Mouse (Mus musculus): ENCODE measurements around the gene Zfp800. TPM values are rescaled to one million over a fixed set of nuclear protein-coding genes. Genes with fewer than 3 reads are reported as not detected.

Zfp800 gene
- polyA plus RNA-seq, 2 experiments: 7.1 to 19.5 TPM

DNA sequence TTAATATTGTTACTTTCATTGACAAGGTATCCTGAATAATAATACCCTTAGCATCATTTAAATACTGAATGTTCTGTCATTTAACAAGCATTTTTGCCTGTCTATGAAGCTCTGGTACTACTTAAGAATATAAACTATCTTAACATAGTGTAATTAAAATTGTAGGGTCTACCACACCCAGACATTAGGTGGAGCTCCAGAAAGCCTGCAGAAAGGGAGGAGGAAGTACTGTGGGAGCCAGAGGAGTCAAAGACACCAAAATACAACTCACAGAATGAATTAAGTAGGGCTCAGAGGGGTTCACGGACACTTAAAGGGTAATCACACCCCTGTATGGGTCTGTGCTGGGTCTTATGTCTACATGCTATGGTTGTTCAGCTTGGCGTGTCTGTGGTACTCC, 149.6 kb downstream of the Zfp800 start:
- no peak for TF ChIP-seq POLR2A (IDR thresholded peaks at IDR 0.05; ENCODE audit: borderline replicate concordance, extremely low read depth, insufficient read depth, insufficient read length)
- no peak for DNase-seq (ENCODE audit: low spot score)
- no peak overlapping the region for H3K4me2 ChIP-seq (replicated peaks; ENCODE audit: low read depth, low read length, severe bottlenecking)
- H3K4me1 ChIP-seq (ENCODE audit: control insufficient read depth, insufficient read depth, low read length): no peaks in the 10 kb centered on the region
- H3K9me3 ChIP-seq (ENCODE audit: control insufficient read depth, low read length): no peaks in the 10 kb centered on the region
- 81% methylated on average over 2 of the region's 2 CpGs for WGBS
- H3K36me3 ChIP-seq (ENCODE audit: control insufficient read depth, insufficient read depth, low read length): peaks cover 23% of the 10 kb centered on the region
- no peak for ATAC-seq (ENCODE audit: low FRiP score, low read depth)
- H3K9ac ChIP-seq (ENCODE audit: low read depth, low read length, severe bottlenecking): no peak overlapping the region
- no peak overlapping the region for H3K4me3 ChIP-seq (replicated peaks; ENCODE audit: low read length)
- H3K27me3 ChIP-seq (ENCODE audit: control insufficient read depth, insufficient read depth, low read length): no peaks in the 10 kb centered on the region
- no peak overlapping the region for H3K27ac ChIP-seq (replicated peaks; ENCODE audit: low read depth, low read length)

DNA sequence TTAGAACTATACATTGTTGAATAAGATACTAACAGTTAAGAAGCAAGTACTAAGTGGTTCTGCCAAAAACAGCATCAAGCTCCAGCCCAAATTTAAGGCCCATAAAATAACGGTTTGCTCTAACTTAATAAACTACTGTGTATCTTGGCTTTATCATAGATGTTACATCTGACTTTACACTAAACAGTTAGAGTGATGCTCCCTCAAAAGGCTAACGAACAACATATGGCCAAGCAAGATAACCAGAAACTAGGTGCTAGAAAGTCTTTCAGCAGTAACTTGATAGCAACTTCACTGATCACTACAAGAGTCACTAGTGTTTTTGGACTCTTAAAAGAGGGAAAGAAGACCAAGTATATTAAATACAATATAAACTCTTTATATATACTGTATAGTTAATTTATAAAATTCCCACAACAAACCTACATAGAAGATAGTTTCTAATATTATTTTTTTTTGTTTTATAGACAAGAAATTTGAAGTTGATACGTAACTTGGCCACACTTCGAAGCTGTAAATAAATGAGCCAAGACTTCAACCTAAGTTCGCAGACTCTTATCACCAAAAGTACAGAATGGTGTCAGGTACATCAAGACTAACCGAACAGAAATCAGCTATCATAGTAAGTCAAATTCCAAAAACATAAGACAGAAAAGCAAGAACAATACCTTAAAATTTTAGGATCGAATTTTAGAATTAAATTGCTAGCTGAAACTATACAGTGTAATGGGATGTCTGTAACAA, 165.0 kb downstream of the Zfp800 start:
- no peak overlapping the region for H3K9ac ChIP-seq (ENCODE audit: low read depth, low read length, severe bottlenecking)
- no peak overlapping the region for H3K4me2 ChIP-seq (replicated peaks; ENCODE audit: low read depth, low read length, severe bottlenecking)
- ATAC-seq (ENCODE audit: low FRiP score, low read depth) (no peak), DNase-seq (ENCODE audit: low spot score) (no peak)
- H3K27me3 ChIP-seq (ENCODE audit: control insufficient read depth, insufficient read depth, low read length): no peaks in the 10 kb centered on the region
- no peak for TF ChIP-seq POLR2A (IDR thresholded peaks at IDR 0.05; ENCODE audit: borderline replicate concordance, extremely low read depth, insufficient read depth, insufficient read length)
- H3K36me3 ChIP-seq (ENCODE audit: control insufficient read depth, insufficient read depth, low read length): no peaks in the 10 kb centered on the region
- H3K9me3 ChIP-seq (ENCODE audit: control insufficient read depth, low read length): no peaks in the 10 kb centered on the region
- WGBS: 89% methylated on average over 7 of the region's 7 CpGs
- H3K27ac ChIP-seq (replicated peaks; ENCODE audit: low read depth, low read length): no peak overlapping the region
- no peak overlapping the region for H3K4me3 ChIP-seq (replicated peaks; ENCODE audit: low read length)
- no peaks in the 10 kb centered on the region for H3K4me1 ChIP-seq (ENCODE audit: control insufficient read depth, insufficient read depth, low read length)

DNA sequence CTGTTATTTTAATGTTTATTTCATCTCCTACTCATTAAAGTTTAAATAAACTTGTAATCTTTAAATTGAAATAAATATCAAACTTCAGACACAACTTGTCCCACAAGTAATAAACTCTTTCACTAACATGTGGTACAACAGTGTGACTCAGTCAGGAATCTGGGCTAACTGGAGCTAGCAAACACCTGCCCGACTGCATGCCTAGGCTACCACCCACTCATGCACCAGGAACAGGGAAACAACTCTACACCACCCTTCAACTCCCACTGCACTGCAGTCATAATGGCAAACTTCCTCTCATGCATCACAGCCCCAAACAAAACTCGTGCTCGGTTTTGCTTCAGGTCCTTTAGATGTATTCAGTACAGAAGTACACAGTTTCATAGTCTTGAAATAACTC, 169.7 kb downstream of the Zfp800 start:
- Histone ChIP-seq H3K4me2 (replicated peaks; ENCODE audit: low read depth, low read length, severe bottlenecking) (no peak overlapping the region), H3K4me3 (replicated peaks; ENCODE audit: low read length) (no peak overlapping the region), H3K27ac (replicated peaks; ENCODE audit: low read depth, low read length) (no peak overlapping the region), H3K36me3 (ENCODE audit: control insufficient read depth, insufficient read depth, low read length) (no peaks in the 10 kb centered on the region), H3K4me1 (ENCODE audit: control insufficient read depth, insufficient read depth, low read length) (no peaks in the 10 kb centered on the region), H3K27me3 (ENCODE audit: control insufficient read depth, insufficient read depth, low read length) (no peaks in the 10 kb centered on the region), H3K9ac (ENCODE audit: low read depth, low read length, severe bottlenecking) (no peak overlapping the region), H3K9me3 (ENCODE audit: control insufficient read depth, low read length) (no peaks in the 10 kb centered on the region)
- ATAC-seq (ENCODE audit: low FRiP score, low read depth): no peak
- DNase-seq (ENCODE audit: low spot score): no peak
- WGBS: 83% methylated on average over 3 of the region's 3 CpGs
- TF ChIP-seq POLR2A (IDR thresholded peaks at IDR 0.05; ENCODE audit: borderline replicate concordance, extremely low read depth, insufficient read depth, insufficient read length): no peak

DNA sequence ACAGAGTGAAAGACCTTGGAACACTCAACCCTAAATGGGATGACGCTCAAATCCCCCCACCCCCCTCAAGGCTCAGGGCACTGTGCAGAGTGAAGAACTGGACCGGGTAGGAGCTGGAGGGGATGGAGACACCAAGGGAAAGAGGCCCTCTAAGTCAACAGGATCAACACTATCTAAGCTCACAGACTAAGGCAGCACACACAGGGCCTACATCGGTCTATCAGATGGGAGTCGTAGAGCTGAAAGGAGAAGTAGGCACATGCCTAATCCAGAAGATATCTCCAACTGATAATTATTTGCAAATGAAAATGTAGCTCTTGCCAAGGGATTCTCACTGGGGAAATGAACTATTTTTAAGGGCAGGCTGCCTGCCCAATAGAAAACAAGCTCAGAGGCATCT, 176.8 kb downstream of the Zfp800 start:
- no peak for TF ChIP-seq POLR2A (IDR thresholded peaks at IDR 0.05; ENCODE audit: borderline replicate concordance, extremely low read depth, insufficient read depth, insufficient read length)
- Histone ChIP-seq H3K4me1 (ENCODE audit: control insufficient read depth, insufficient read depth, low read length) (no peaks in the 10 kb centered on the region), H3K27ac (replicated peaks; ENCODE audit: low read depth, low read length) (no peak overlapping the region), H3K4me2 (replicated peaks; ENCODE audit: low read depth, low read length, severe bottlenecking) (no peak overlapping the region), H3K4me3 (replicated peaks; ENCODE audit: low read length) (no peak overlapping the region), H3K27me3 (ENCODE audit: control insufficient read depth, insufficient read depth, low read length) (no peaks in the 10 kb centered on the region), H3K36me3 (ENCODE audit: control insufficient read depth, insufficient read depth, low read length) (no peaks in the 10 kb centered on the region), H3K9me3 (ENCODE audit: control insufficient read depth, low read length) (no peaks in the 10 kb centered on the region), H3K9ac (ENCODE audit: low read depth, low read length, severe bottlenecking) (no peak overlapping the region)
- ATAC-seq (ENCODE audit: low FRiP score, low read depth) (no peak), DNase-seq (ENCODE audit: low spot score) (no peak)
- 92% methylated on average over 4 of the region's 4 CpGs for WGBS

DNA sequence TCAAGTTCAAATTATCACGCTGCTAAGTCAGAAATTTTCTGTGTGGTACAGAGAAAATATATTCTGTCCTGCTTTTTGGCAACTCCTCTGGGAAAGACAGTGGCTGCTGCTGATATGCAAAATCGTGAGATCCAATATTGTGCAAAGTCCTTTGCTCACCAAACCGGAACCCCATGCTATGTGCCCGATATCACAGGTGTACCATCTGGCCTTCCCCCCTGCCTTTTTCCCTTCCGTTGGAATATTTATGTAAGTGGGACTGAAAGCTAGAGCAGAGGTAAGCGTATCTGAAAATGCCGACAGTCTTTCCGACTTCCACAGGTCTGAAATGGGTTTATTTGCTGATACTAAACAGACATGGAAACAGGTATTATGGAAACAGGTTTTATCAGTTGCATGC, 179.4 kb downstream of the Zfp800 start:
- 89% methylated on average over 8 of the region's 8 CpGs for WGBS
- Histone ChIP-seq H3K36me3 (ENCODE audit: control insufficient read depth, insufficient read depth, low read length) (no peaks in the 10 kb centered on the region), H3K27me3 (ENCODE audit: control insufficient read depth, insufficient read depth, low read length) (no peaks in the 10 kb centered on the region), H3K4me3 (replicated peaks; ENCODE audit: low read length) (no peak overlapping the region), H3K4me2 (replicated peaks; ENCODE audit: low read depth, low read length, severe bottlenecking) (no peak overlapping the region), H3K27ac (replicated peaks; ENCODE audit: low read depth, low read length) (no peak overlapping the region), H3K4me1 (ENCODE audit: control insufficient read depth, insufficient read depth, low read length) (no peaks in the 10 kb centered on the region), H3K9ac (ENCODE audit: low read depth, low read length, severe bottlenecking) (no peak overlapping the region), H3K9me3 (ENCODE audit: control insufficient read depth, low read length) (no peaks in the 10 kb centered on the region)
- no peak for TF ChIP-seq POLR2A (IDR thresholded peaks at IDR 0.05; ENCODE audit: borderline replicate concordance, extremely low read depth, insufficient read depth, insufficient read length)
- no peak for ATAC-seq (ENCODE audit: low FRiP score, low read depth)
- DNase-seq (ENCODE audit: low spot score): no peak

All from limb, embryonic 14.5 days (tissue).